Mouse (Mus musculus): Measurements from ENCODE around the gene Camk2n2.
A peak's percentile ranks its signal among the peaks of the same experiment; 100 is the strongest.

DNA sequence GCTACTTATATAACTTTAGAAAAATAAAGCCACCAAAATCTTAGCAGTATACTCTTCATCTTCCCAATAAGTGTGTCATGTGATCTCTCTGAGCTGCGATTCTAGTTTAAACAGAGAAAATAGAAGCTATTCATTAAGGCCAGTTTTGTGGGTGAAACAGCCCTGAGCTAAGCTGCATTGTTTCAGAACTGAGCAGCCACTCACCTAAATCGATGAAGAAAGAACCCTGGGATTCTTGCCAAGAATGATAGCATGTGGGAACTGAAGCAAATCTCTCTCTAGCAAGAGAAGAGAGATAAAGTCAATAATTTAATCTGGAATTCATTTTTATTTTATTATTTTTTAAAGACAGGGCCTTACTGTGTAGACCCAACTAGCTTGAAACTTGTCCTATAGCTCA is 2.1 kb upstream of the Camk2n2 start:
- TF ChIP-seq EP300 (IDR thresholded peaks at IDR 0.05; ENCODE audit: low read depth in 1 of 2, low read length in 2 of 2) (no peak), CTCF (IDR thresholded peaks at IDR 0.05 in 2 of 3, conservative IDR thresholded peaks at IDR 0.05 in 1 of 3; ENCODE audit: control insufficient read depth in 1 of 3, insufficient read depth in 1 of 3, low read depth in 2 of 3, low read length in 3 of 3, poor library complexity in 1 of 3, severe bottlenecking in 1 of 3) (no peak), KAT2A (conservative IDR thresholded peaks at IDR 0.05; ENCODE audit: low read depth, low read length) (no peak), ZMIZ1 (IDR thresholded peaks at IDR 0.05; ENCODE audit: low read depth, low read length) (no peak), TCF12 (IDR thresholded peaks at IDR 0.05; ENCODE audit: low read depth, low read length) (no peak), ZC3H11A (IDR thresholded peaks at IDR 0.05; ENCODE audit: low read depth, low read length) (no peak), MXI1 (IDR thresholded peaks at IDR 0.05; ENCODE audit: low read depth, low read length) (no peak), RAD21 (IDR thresholded peaks at IDR 0.05; ENCODE audit: low read depth, low read length) (no peak), GATA1 (IDR thresholded peaks at IDR 0.05; ENCODE audit: low read depth, low read length) (0 out of 2 replicates have a peak, but pooled peaks have one; percentile 26)

Measured in MEL (cell line).